Mouse (Mus musculus) forebrain, embryonic 14.5 days (tissue): ENCODE measurements around the gene Lce1g. TPM values are rescaled to one million over a fixed set of nuclear protein-coding genes. Genes with fewer than 3 reads are reported as not detected.

Experiments
- ATAC-seq: fragments of 200-750 bp; cut with Nextera tagmentation; 2 replicates; pipeline ENCODE4 v1.8.0; 2017; ENCODE audit warnings: mild to moderate bottlenecking, moderate library complexity
- DNase-seq: peaks from one replicate; pipeline ENCODE4 v3.0.0-alpha.2; 2015; ENCODE audit warnings: low spot score
- H3K27ac ChIP-seq: fragments of 300-500 bp; sonication (generic); 2 replicates; pipeline ENCODE4 v1.5.1; 2014; ENCODE audit warnings: low read depth, mild to moderate bottlenecking, control low read depth, low read length, moderate library complexity
- H3K27me3 ChIP-seq: fragments of 300-500 bp; sonication (generic); replicated peaks from 2 replicates; pipeline ENCODE4 v1.6.1; 2014; ENCODE audit warnings: low read length, control low read depth, mixed read lengths; ENCODE audit not compliant: control insufficient read depth, insufficient read depth
- H3K36me3 ChIP-seq: fragments of 300-500 bp; sonication (generic); 2 replicates; pipeline ENCODE4 v1.6.1; 2014; ENCODE audit warnings: low read length, control low read depth; ENCODE audit not compliant: control insufficient read depth, insufficient read depth
- H3K4me1 ChIP-seq: fragments of 300-500 bp; sonication (generic); 2 replicates; pipeline ENCODE4 v1.6.1; 2014; ENCODE audit warnings: antibody characterized with exemption, low read length, control low read depth; ENCODE audit not compliant: control insufficient read depth, insufficient read depth
- H3K4me2 ChIP-seq: fragments of 300-500 bp; sonication (generic); 2 replicates; pipeline ENCODE4 v1.6.1; 2014; ENCODE audit warnings: mild to moderate bottlenecking, control low read depth, low read length
- H3K4me3 ChIP-seq: fragments of 300-500 bp; sonication (generic); 2 replicates; pipeline ENCODE4 v1.5.1; 2014; ENCODE audit warnings: low read depth, low read length, control low read depth
- H3K9ac ChIP-seq: fragments of 300-500 bp; sonication (generic); 2 replicates; pipeline ENCODE4 v1.6.1; 2014; ENCODE audit warnings: mild to moderate bottlenecking, low read length, control low read depth, moderate library complexity
- H3K9me3 ChIP-seq: fragments of 300-500 bp; sonication (generic); replicated peaks from 2 replicates; pipeline ENCODE4 v1.6.1; 2016; ENCODE audit warnings: low read length, control low read depth, mixed read lengths; ENCODE audit not compliant: control insufficient read depth
- WGBS: fragments of 180-500 bp; shearing (Covaris S2); extraction: QIAGEN DNeasy Blood & Tissue Kit; methylation state at CpG from one replicate; pipeline ENCODE4 v1.1.7; 2014; 5-methylcytosine and 5-hydroxymethylcytosine counted together
- polyA plus RNA-seq: library from polyadenylated mRNA; unstranded; fragments of >200 nt; fragmentation: Nextera tagmentation; extraction: Ambion mirVana; gene quantifications from 2 replicates; pipeline ENCODE4 v1.2.1, GENCODE M21; 2014

Lce1g gene
- polyA plus RNA-seq, 1 experiment from 2014 or later, result not detected

GRCm38 (mm10) chr3:92715122-92715521 lies 37.0 kb downstream of the Lce1g start:
- no peak overlapping the region for H3K4me2 ChIP-seq
- no peaks in the 10 kb centered on the region for H3K36me3 ChIP-seq

GRCm38 (mm10) chr3:92708974-92709373 lies 43.2 kb downstream of the Lce1g start, which contains the start of gene Lce1e:
Gene Lce1e, minus strand, starts transcription at chr3:92709074.
- H3K27me3 ChIP-seq, result no peaks in the 10 kb centered on the region
- H3K4me3 ChIP-seq, result no peak within 1 kb of the TSS
- 84% methylated on average over 2 of the region's 2 CpGs for WGBS
- H3K9ac ChIP-seq, result no peak within 1 kb of the TSS
- H3K4me2 ChIP-seq, result no peak within 1 kb of the TSS
- no peaks in the 10 kb centered on the region for H3K4me1 ChIP-seq
- ATAC-seq, result no peak
- no peak within 1 kb of the TSS for H3K27ac ChIP-seq
- no peaks in the 10 kb centered on the region for H3K36me3 ChIP-seq
- no peak for DNase-seq
- H3K9me3 ChIP-seq, result no peaks in the 10 kb centered on the region

More at GRCm38 (mm10) chr3:92715122-92715521, 37.0 kb downstream of the Lce1g start:
- Histone ChIP-seq H3K4me3 (no peak overlapping the region), H3K9me3 (no peaks in the 10 kb centered on the region), H3K27me3 (no peaks in the 10 kb centered on the region), H3K9ac (no peak overlapping the region), H3K4me1 (no peaks in the 10 kb centered on the region), H3K27ac (no peak overlapping the region)
- ATAC-seq (no peak), DNase-seq (no peak)

Other genes starting within 250 kb of the Lce1g start
- not detected in 2 replicates for gene 2310046K23Rik, start 217.8 kb downstream of the Lce1g start, polyA plus RNA-seq
- not detected in 2 replicates for gene Ivl, start 178.6 kb downstream of the Lce1g start, polyA plus RNA-seq
- not detected in 2 replicates for gene Smcp, start 163.3 kb downstream of the Lce1g start, polyA plus RNA-seq
- not detected in 2 replicates for gene 2210017I01Rik, start 144.8 kb downstream of the Lce1g start, polyA plus RNA-seq
- not detected in 2 replicates for gene Lce6a, start 130.7 kb downstream of the Lce1g start, polyA plus RNA-seq
- gene Lce1a1, start 104.0 kb downstream of the Lce1g start, polyA plus RNA-seq, result not detected in 2 replicates
- not detected in 2 replicates for gene Lce1b, start 95.4 kb downstream of the Lce1g start, polyA plus RNA-seq
- not detected in 2 replicates for gene Lce1a2, start 82.0 kb downstream of the Lce1g start, polyA plus RNA-seq
- not detected in 2 replicates for gene Lce1c, start 73.1 kb downstream of the Lce1g start, polyA plus RNA-seq
- not detected in 2 replicates for gene Lce1d, start 65.1 kb downstream of the Lce1g start, polyA plus RNA-seq
- gene Lce1e, start 43.3 kb downstream of the Lce1g start, polyA plus RNA-seq, result not detected in 2 replicates
- not detected in 2 replicates for gene Lce1f, start 32.0 kb downstream of the Lce1g start, polyA plus RNA-seq
- not detected in 2 replicates for gene Gm38119, start 13.2 kb downstream of the Lce1g start, polyA plus RNA-seq
- gene Lce1h, start 12.7 kb upstream of the Lce1g start, polyA plus RNA-seq, result not detected in 2 replicates
- not detected in 2 replicates for gene Lce1i, start 26.6 kb upstream of the Lce1g start, polyA plus RNA-seq
- not detected in 2 replicates for gene Lce1j, start 38.2 kb upstream of the Lce1g start, polyA plus RNA-seq
- gene Lce1k, start 55.6 kb upstream of the Lce1g start, polyA plus RNA-seq, result not detected in 2 replicates
- gene Kprp, start 74.9 kb upstream of the Lce1g start, polyA plus RNA-seq, result not detected in 2 replicates
- not detected in 2 replicates for gene Lce1l, start 98.9 kb upstream of the Lce1g start, polyA plus RNA-seq
- gene 2310050C09Rik, start 117.9 kb upstream of the Lce1g start, polyA plus RNA-seq, result not detected in 2 replicates
- not detected in 2 replicates for gene Lce3a, start 173.9 kb upstream of the Lce1g start, polyA plus RNA-seq
- gene Lce3b, start 180.6 kb upstream of the Lce1g start, polyA plus RNA-seq, result not detected in 2 replicates
- not detected in 2 replicates for gene Lce3c, start 192.1 kb upstream of the Lce1g start, polyA plus RNA-seq
- not detected in 2 replicates for gene Lce3d, start 205.1 kb upstream of the Lce1g start, polyA plus RNA-seq
- gene Lce3e, start 214.7 kb upstream of the Lce1g start, polyA plus RNA-seq, result not detected in 2 replicates
- gene Lce3f, start 239.9 kb upstream of the Lce1g start, polyA plus RNA-seq, result not detected in 2 replicates